Mouse (Mus musculus) MEL (cell line): ENCODE results near the gene Gm26657.

Experiments
- CTCF ChIP-seq, 3 experiments: IDR thresholded peaks in 2 of 3; conservative IDR thresholded peaks in 1 of 3; 2 replicates each; pipeline ENCODE4 v1.5.1; 2011 to 2012; ENCODE audit warnings: low read length in 3 of 3, low read depth in 2 of 3, mild to moderate bottlenecking in 2 of 3, improper control_type of control experiment in 1 of 3, inconsistent platforms in 1 of 3, mixed read lengths in 1 of 3, moderate library complexity in 1 of 3; ENCODE audit not compliant: control insufficient read depth in 1 of 3, insufficient read depth in 1 of 3, poor library complexity in 1 of 3, severe bottlenecking in 1 of 3
- POLR2A ChIP-seq, 2 experiments: IDR thresholded peaks; 2 replicates each; pipeline ENCODE4 v1.6.1; 2011 to 2012; ENCODE audit warnings: low read length in 2 of 2, mild to moderate bottlenecking in 2 of 2, control low read depth in 1 of 2, improper control_type of control experiment in 1 of 2, low read depth in 1 of 2, moderate library complexity in 1 of 2; ENCODE audit not compliant: control insufficient read depth in 1 of 2, insufficient read depth in 1 of 2, poor library complexity in 1 of 2
- TAL1 ChIP-seq: IDR thresholded peaks from 2 replicates; pipeline ENCODE4 v1.6.1; 2012; ENCODE audit warnings: mild to moderate bottlenecking, inconsistent platforms, low read length, moderate library complexity, mixed read lengths
- ZNF384 ChIP-seq: IDR thresholded peaks from 2 replicates; pipeline ENCODE4 v1.6.1; 2012; ENCODE audit warnings: low read depth, mild to moderate bottlenecking, inconsistent platforms, low read length, improper control_type of control experiment

DNA sequence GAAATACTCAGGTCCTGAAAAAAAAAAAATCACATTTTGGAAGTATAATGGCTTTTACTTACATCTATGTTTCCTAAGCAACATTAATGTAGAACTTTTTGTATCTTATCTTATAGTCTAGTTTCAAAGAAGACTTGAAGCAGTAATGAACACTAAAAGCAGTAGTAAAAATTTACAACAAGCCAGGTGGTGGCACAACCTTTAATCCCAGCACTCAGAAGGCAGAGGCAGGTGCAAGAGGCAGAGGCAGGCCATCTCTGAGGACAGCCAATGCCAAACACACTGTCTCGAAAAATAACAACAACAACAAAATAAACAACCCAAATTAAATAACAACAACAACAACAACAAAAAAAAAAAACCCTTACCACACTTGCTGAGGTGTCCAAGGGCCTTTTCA is 31.2 kb downstream of the Gm26657 start:
- no peak for TF ChIP-seq POLR2A (IDR thresholded peaks at IDR 0.05; ENCODE audit: control insufficient read depth in 1 of 2, insufficient read depth in 1 of 2, low read depth in 1 of 2, low read length in 2 of 2, poor library complexity in 1 of 2)
- no peak for TF ChIP-seq TAL1
- TF ChIP-seq CTCF (IDR thresholded peaks at IDR 0.05 in 2 of 3, conservative IDR thresholded peaks at IDR 0.05 in 1 of 3; ENCODE audit: control insufficient read depth in 1 of 3, insufficient read depth in 1 of 3, low read depth in 2 of 3, low read length in 3 of 3, poor library complexity in 1 of 3, severe bottlenecking in 1 of 3): no peak
- no peak for TF ChIP-seq ZNF384
